Mouse (Mus musculus) CH12.LX (cell line): ENCODE results near the gene Trappc5. TPM values are rescaled to one million over a fixed set of nuclear protein-coding genes. Genes with fewer than 3 reads are reported as not detected.

Source experiments
- DNase-seq: peaks from one replicate; pipeline ENCODE4 v3.0.0-alpha.2; 2013; ENCODE audit errors: extremely low read depth
- H3K27ac ChIP-seq: 2 replicates; pipeline ENCODE4 v1.5.1; 2012; ENCODE audit warnings: low read depth, mild to moderate bottlenecking, control low read depth, moderate library complexity; ENCODE audit not compliant: insufficient read depth
- H3K27me3 ChIP-seq: replicated peaks from 2 replicates; pipeline ENCODE3; 2012; ENCODE audit warnings: inconsistent platforms
- H3K36me3 ChIP-seq, 2 experiments: replicated peaks in 1 of 2; 2 replicates each; pipeline versions ENCODE3 to v1.6.1; 2012; ENCODE audit warnings: inconsistent platforms in 1 of 2, low read length in 1 of 2, mild to moderate bottlenecking in 1 of 2, mixed read lengths in 1 of 2, moderate library complexity in 1 of 2; ENCODE audit not compliant: control insufficient read depth in 1 of 2, insufficient read depth in 1 of 2
- H3K4me1 ChIP-seq, 2 experiments: 2 replicates each; pipeline ENCODE4 v1.6.1; 2012; ENCODE audit warnings: inconsistent platforms in 1 of 2, moderate library complexity in 1 of 2; ENCODE audit not compliant: insufficient read depth in 2 of 2, control insufficient read depth in 1 of 2
- H3K4me2 ChIP-seq: 2 replicates; pipeline ENCODE4 v1.6.1; 2012; ENCODE audit warnings: low read depth, mild to moderate bottlenecking, control low read depth; ENCODE audit not compliant: poor library complexity, insufficient read depth, severe bottlenecking
- H3K4me3 ChIP-seq, 3 experiments: fragments of 150-350 bp in 1 of 3; sonication (generic) in 1 of 3; replicated peaks in 1 of 3; 2 replicates each; pipeline versions ENCODE3 to v1.5.1; 2011 to 2012; ENCODE audit warnings: low read depth in 2 of 3, low read length in 2 of 3, mild to moderate bottlenecking in 2 of 3, moderate library complexity in 2 of 3, control low read depth in 1 of 3, improper control_type of control experiment in 1 of 3, inconsistent platforms in 1 of 3, mixed read lengths in 1 of 3; ENCODE audit not compliant: poor library complexity in 1 of 3
- H3K79me2 ChIP-seq: replicated peaks from 2 replicates; pipeline ENCODE4 v1.6.1; 2012; ENCODE audit warnings: mild to moderate bottlenecking, moderate library complexity; ENCODE audit not compliant: control insufficient read depth, poor library complexity, insufficient read depth, severe bottlenecking; ENCODE audit errors: extremely low read depth
- H3K9ac ChIP-seq: 2 replicates; pipeline ENCODE4 v1.6.1; 2012; ENCODE audit warnings: low read depth, mild to moderate bottlenecking, control low read depth, moderate library complexity; ENCODE audit not compliant: insufficient read depth
- H3K9me3 ChIP-seq: replicated peaks from 2 replicates; pipeline ENCODE3; 2012; ENCODE audit warnings: low read length, inconsistent platforms, mixed read lengths
- BHLHE40 ChIP-seq: IDR thresholded peaks from 2 replicates; pipeline ENCODE4 v1.6.1; 2011; ENCODE audit warnings: mild to moderate bottlenecking, low read depth, low read length, improper control_type of control experiment
- CHD1 ChIP-seq: IDR thresholded peaks from 2 replicates; pipeline ENCODE4 v1.6.1; 2012; ENCODE audit warnings: low read depth, low read length, improper control_type of control experiment, inconsistent platforms
- ELF1 ChIP-seq: IDR thresholded peaks from 2 replicates; pipeline ENCODE4 v1.6.1; 2014; ENCODE audit warnings: low read depth, mild to moderate bottlenecking, inconsistent platforms, low read length, improper control_type of control experiment
- EP300 ChIP-seq: IDR thresholded peaks from 2 replicates; pipeline ENCODE4 v1.6.1; 2011; ENCODE audit warnings: low read length, improper control_type of control experiment
- ETS1 ChIP-seq: conservative IDR thresholded peaks from 2 replicates; pipeline ENCODE4 v1.6.1; 2012; ENCODE audit warnings: low read depth, mild to moderate bottlenecking, inconsistent platforms, low read length, improper control_type of control experiment, moderate library complexity
- IRF4 ChIP-seq: IDR thresholded peaks from 2 replicates; pipeline ENCODE4 v1.6.1; 2014; ENCODE audit warnings: low read depth, mild to moderate bottlenecking, inconsistent platforms, low read length, improper control_type of control experiment
- JUN ChIP-seq: IDR thresholded peaks from 2 replicates; pipeline ENCODE4 v1.6.1; 2011; ENCODE audit warnings: low read depth, mild to moderate bottlenecking, low read length, improper control_type of control experiment, moderate library complexity; ENCODE audit not compliant: insufficient read depth
- MAFK ChIP-seq: IDR thresholded peaks from 2 replicates; pipeline ENCODE4 v1.6.1; 2011; ENCODE audit warnings: low read length, improper control_type of control experiment; ENCODE audit not compliant: insufficient replicate concordance
- MEF2A ChIP-seq: IDR thresholded peaks from 2 replicates; pipeline ENCODE4 v1.6.1; 2014; ENCODE audit warnings: low read depth, mild to moderate bottlenecking, inconsistent platforms, low read length, improper control_type of control experiment, borderline replicate concordance
- MYC ChIP-seq: IDR thresholded peaks from 2 replicates; pipeline ENCODE4 v1.6.1; 2011; ENCODE audit warnings: low read depth, mild to moderate bottlenecking, improper control_type of control experiment, low read length
- NRF1 ChIP-seq: IDR thresholded peaks from 2 replicates; pipeline ENCODE4 v1.6.1; 2014; ENCODE audit warnings: low read depth, mild to moderate bottlenecking, inconsistent platforms, low read length, improper control_type of control experiment, moderate library complexity
- RCOR1 ChIP-seq: conservative IDR thresholded peaks from 2 replicates; pipeline ENCODE4 v1.6.1; 2012; ENCODE audit warnings: low read depth, mild to moderate bottlenecking, inconsistent platforms, low read length, improper control_type of control experiment
- TBP ChIP-seq: conservative IDR thresholded peaks from 2 replicates; pipeline ENCODE4 v1.6.1; 2011; ENCODE audit warnings: low read depth, low read length, improper control_type of control experiment
- TCF12 ChIP-seq: IDR thresholded peaks from 2 replicates; pipeline ENCODE4 v1.6.1; 2014; ENCODE audit warnings: low read depth, mild to moderate bottlenecking, inconsistent platforms, low read length, improper control_type of control experiment
- ZMIZ1 ChIP-seq: IDR thresholded peaks from 2 replicates; pipeline ENCODE4 v1.6.1; 2012; ENCODE audit warnings: low read depth, mild to moderate bottlenecking, inconsistent platforms, low read length, improper control_type of control experiment
- dilution Hi-C: fragments of 300-500 bp; cut with MboI; formaldehyde crosslinking; loops from 2 replicates; pipeline ENCODE4 v1.14.3; 2020; ENCODE audit warnings: low sequenced_read_pairs; ENCODE audit not compliant: extremely low pct_unique_long_range_greater_than_20kb, extremely low pct_ligation_motif_present
- in situ Hi-C: fragments of 300-500 bp; cut with MboI; formaldehyde crosslinking; loops from 3 replicates; pipeline ENCODE4 v1.14.3; 2019; ENCODE audit warnings: low sequenced_read_pairs, low pct_ligation_motif_present, low pct_unique_long_range_greater_than_20kb, mixed read lengths
- polyA plus RNA-seq: library from polyadenylated mRNA; unstranded; fragments of >175 nt; gene quantifications from 2 replicates; pipeline ENCODE4 v1.2.1, GENCODE M21; 2012; ENCODE audit warnings: low read depth; ENCODE audit not compliant: insufficient read length
- total RNA-seq, 2 experiments: library from RNA; depleted of rRNA; stranded (reverse); fragments of 300-350 nt in 1 of 2; fragments of >200 nt in 1 of 2; gene quantifications; 2 replicates each; pipeline ENCODE4 v1.2.3; 2012 to 2014

Gene Trappc5
- total and polyA plus RNA-seq, 3 experiments = 21.5 to 27.4 (median 22.4) TPM

DNA sequence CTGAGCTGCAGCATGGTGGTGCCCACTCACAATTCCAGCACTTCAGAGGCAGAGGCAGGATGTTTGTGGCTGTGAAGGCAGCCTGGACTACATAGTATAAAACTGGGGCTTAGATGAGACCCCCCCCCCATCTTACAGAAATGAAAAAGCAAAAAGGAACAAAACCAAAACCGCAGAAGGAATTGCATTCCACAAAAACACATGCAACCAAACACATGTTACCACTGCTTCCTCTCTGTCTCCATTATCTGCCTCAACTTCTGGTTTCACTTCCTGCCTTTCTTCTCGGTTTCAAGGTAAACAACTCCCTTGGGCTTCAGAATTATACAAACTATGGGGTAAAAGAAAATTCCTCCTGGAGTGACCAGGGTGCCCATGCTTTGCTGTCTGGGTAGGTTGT is 35.5 kb downstream of the Trappc5 start:
- in situ Hi-C loops (loop anchor here (10.0 to 25.0 kb wide), 3 partner anchors 243 to 651 kb away; partner anchors contain the start of genes Cd209c and Cd209g), dilution Hi-C loops (no loop called here)
- peak overlapping the region; percentile 62; the same call in 1 of the 2 replicates for H3K4me2 ChIP-seq
- H3K27me3 ChIP-seq = peaks cover 41% of the 10 kb centered on the region
- no peaks in the 10 kb centered on the region for H3K9me3 ChIP-seq
- no peaks in the 10 kb centered on the region for H3K79me2 ChIP-seq
- peak; percentile 40 for DNase-seq
- no peak overlapping the region for H3K9ac ChIP-seq
- TF ChIP-seq IRF4 = peak; percentile 88
- TF ChIP-seq ELF1 = no peak
- TF ChIP-seq MAFK = peak; percentile 69
- TF ChIP-seq MEF2A = peak; percentile 26; the same call in 1 of the 2 replicates
- TF ChIP-seq CHD1 = no peak
- TF ChIP-seq BHLHE40 = peak; percentile 83
- TF ChIP-seq JUN = 0 out of 2 replicates have a peak, but pooled peaks have one; percentile 7
- no peak for TF ChIP-seq TBP
- no peak for TF ChIP-seq ZMIZ1
- 0 out of 2 replicates have a peak, but pooled peaks have one; percentile 45 for TF ChIP-seq RCOR1
- TF ChIP-seq ETS1 = peak; percentile 53
- peak; percentile 76 for TF ChIP-seq TCF12
- TF ChIP-seq EP300 = peak; percentile 96
- peak; percentile 55; the same call in 1 of the 2 replicates for TF ChIP-seq MYC
- TF ChIP-seq, all 38 proteins: peak for 10
- Histone ChIP-seq H3K27ac (no peak overlapping the region), H3K4me3 (no peak overlapping the region), H3K4me1 (peaks cover 11 to 31% of the 10 kb centered on the region in 2 experiments), H3K36me3 (no peaks in the 10 kb centered on the region)

DNA sequence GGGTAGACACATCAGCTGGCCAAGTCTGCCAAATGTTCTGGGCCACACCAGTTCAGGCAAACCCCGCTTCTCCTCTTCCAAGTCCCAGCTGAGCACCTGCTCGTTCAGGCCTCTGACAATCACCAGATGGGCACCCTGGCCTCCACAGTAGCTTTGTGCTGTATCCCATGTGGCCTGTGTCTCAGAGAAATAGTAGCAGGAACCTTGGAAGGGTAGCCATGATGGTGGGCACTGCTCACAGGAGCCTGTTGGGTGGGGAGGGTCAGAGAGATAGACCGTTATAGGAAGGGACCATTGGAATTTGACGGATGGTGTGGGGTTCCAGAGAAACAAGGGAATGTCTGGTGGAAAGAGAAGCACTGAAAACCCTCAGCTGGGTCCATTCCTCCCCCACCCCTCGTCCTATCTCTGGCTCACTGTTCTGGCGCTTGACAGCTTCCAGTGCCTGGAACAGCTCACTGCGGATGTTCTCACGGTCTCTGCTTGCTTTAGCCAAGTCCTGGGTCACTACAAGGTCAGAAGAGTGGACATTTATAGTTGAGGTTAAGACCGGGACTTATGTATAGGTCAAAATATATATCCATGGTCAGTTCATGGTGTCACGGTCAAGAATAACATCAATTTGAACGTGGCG is 41.3 kb downstream of the Trappc5 start:
- H3K4me3 ChIP-seq = no peak overlapping the region
- in situ Hi-C loops (loop anchor here (10.0 to 25.0 kb wide), 3 partner anchors 237 to 645 kb away; partner anchors contain the start of genes Cd209c and Cd209g), dilution Hi-C loops (no loop called here)

More for the DNA sequence above, 41.3 kb downstream of the Trappc5 start:
- H3K9ac ChIP-seq = no peak overlapping the region
- peaks cover 0 to 2% of the 10 kb centered on the region in 2 experiments; a peak in 1 of 4 replicates for H3K4me1 ChIP-seq
- H3K79me2 ChIP-seq = no peaks in the 10 kb centered on the region
- no peak overlapping the region for H3K27ac ChIP-seq
- no peak overlapping the region for H3K4me2 ChIP-seq
- peaks cover 43% of the 10 kb centered on the region for H3K27me3 ChIP-seq
- H3K36me3 ChIP-seq = no peaks in the 10 kb centered on the region
- TF ChIP-seq NRF1 = no peak
- TF ChIP-seq ELF1 = no peak
- no peak for TF ChIP-seq MYC
- DNase-seq = no peak
- no peaks in the 10 kb centered on the region for H3K9me3 ChIP-seq
